Mouse (Mus musculus) lung, postnatal 25 days (tissue): ENCODE results near the gene Ist1.

Source experiments
- DNase-seq: peaks from one replicate; pipeline ENCODE4 v3.0.0; 2022; ENCODE audit warnings: low spot score

Gene Ist1

GRCm38 (mm10) chr8:109693146-109693900 lies at the start of gene Ist1:
Gene Ist1, minus strand, starts transcription at chr8:109693260.
- peak; percentile 98 for DNase-seq

GRCm38 (mm10) chr8:109738049-109738380 lies 45.0 kb upstream of the Ist1 start:
- DNase-seq = no peak

- DNase-seq = peak; percentile 83
Measured at GRCm38 (mm10) chr8:109737237-109738048, 44.4 kb upstream of the Ist1 start, which contains the start of gene Atxn1l. Gene Atxn1l, minus strand, starts transcription at chr8:109737739.

- DNase-seq = no peak
Measured at GRCm38 (mm10) chr8:109736819-109737218, 43.8 kb upstream of the Ist1 start.

- no peak for DNase-seq
Measured at GRCm38 (mm10) chr8:109734018-109734417, 41.0 kb upstream of the Ist1 start.

GRCm38 (mm10) chr8:109731012-109731411 lies 38.0 kb upstream of the Ist1 start:
- no peak for DNase-seq

- DNase-seq = no peak
Measured at GRCm38 (mm10) chr8:109725106-109725505, 32.0 kb upstream of the Ist1 start.

- no peak for DNase-seq
Measured at GRCm38 (mm10) chr8:109714961-109715360, 21.9 kb upstream of the Ist1 start.

GRCm38 (mm10) chr8:109712521-109712920 lies 19.5 kb upstream of the Ist1 start:
- DNase-seq = no peak

GRCm38 (mm10) chr8:109707921-109708320 lies 14.9 kb upstream of the Ist1 start:
- DNase-seq = no peak

- DNase-seq = peak; percentile 84
Measured at GRCm38 (mm10) chr8:109706874-109707237, 13.8 kb upstream of the Ist1 start.

GRCm38 (mm10) chr8:109706076-109706873 lies 13.2 kb upstream of the Ist1 start:
- no peak for DNase-seq

- peak; percentile 93 for DNase-seq
Measured at GRCm38 (mm10) chr8:109705320-109706075, 12.4 kb upstream of the Ist1 start, which contains the start of gene Zfp821. Gene Zfp821, plus strand, starts transcription at chr8:109705546.

GRCm38 (mm10) chr8:109704565-109705319 lies 11.7 kb upstream of the Ist1 start:
- peak; percentile 76 for DNase-seq

- DNase-seq = no peak
Measured at GRCm38 (mm10) chr8:109698477-109698876, 5.4 kb upstream of the Ist1 start.

- DNase-seq = no peak
Measured at GRCm38 (mm10) chr8:109697754-109698153, 4.7 kb upstream of the Ist1 start.

GRCm38 (mm10) chr8:109694154-109694553 lies 1.1 kb upstream of the Ist1 start:
- DNase-seq = no peak

GRCm38 (mm10) chr8:109692443-109693145 lies 466 bp downstream of the Ist1 start:
- DNase-seq = peak; percentile 36

GRCm38 (mm10) chr8:109691769-109692168 lies 1.3 kb downstream of the Ist1 start:
- no peak for DNase-seq

- DNase-seq = no peak
Measured at GRCm38 (mm10) chr8:109687248-109687647, 5.8 kb downstream of the Ist1 start.
